Mouse (Mus musculus): Measurements from ENCODE around the gene Defb21. TPM values are rescaled to one million over a fixed set of nuclear protein-coding genes. Genes with fewer than 3 reads are reported as not detected.

Gene Defb21
- polyA plus RNA-seq (2017; shearing (Covaris generic)): not detected

GRCm38 (mm10) chr2:152572114-152572794 is at the start of gene Defb21:
TSS of gene Defb21 (plus strand) at chr2:152572744.
- ATAC-seq: no peak

- ATAC-seq: no peak
Measured at GRCm38 (mm10) chr2:152539944-152540710, 32.4 kb upstream of the Defb21 start, which contains the start of gene Defb29. TSS of gene Defb29 (minus strand) at chr2:152540098.

GRCm38 (mm10) chr2:152541979-152542378 is 30.6 kb upstream of the Defb21 start:
- ATAC-seq: no peak

GRCm38 (mm10) chr2:152542897-152543296 is 29.6 kb upstream of the Defb21 start:
- no peak for ATAC-seq

GRCm38 (mm10) chr2:152543478-152543877 is 29.1 kb upstream of the Defb21 start:
- ATAC-seq: no peak

- no peak for ATAC-seq
Measured at GRCm38 (mm10) chr2:152544691-152545090, 27.9 kb upstream of the Defb21 start.

- ATAC-seq: no peak
Measured at GRCm38 (mm10) chr2:152548124-152548523, 24.4 kb upstream of the Defb21 start.

- no peak for ATAC-seq
Measured at GRCm38 (mm10) chr2:152553774-152554423, 18.6 kb upstream of the Defb21 start.

GRCm38 (mm10) chr2:152556655-152557054 is 15.9 kb upstream of the Defb21 start:
- ATAC-seq: no peak

GRCm38 (mm10) chr2:152569038-152569437 is 3.5 kb upstream of the Defb21 start, which contains the start of gene Gm17416:
TSS of gene Gm17416 (plus strand) at chr2:152569338.
- no peak for ATAC-seq

GRCm38 (mm10) chr2:152569881-152570280 is 2.7 kb upstream of the Defb21 start:
- no peak for ATAC-seq

GRCm38 (mm10) chr2:152570313-152570712 is 2.2 kb upstream of the Defb21 start:
- ATAC-seq: no peak

- ATAC-seq: no peak
Measured at GRCm38 (mm10) chr2:152573484-152573883, 940 bp downstream of the Defb21 start.

GRCm38 (mm10) chr2:152580107-152580506 is 7.6 kb downstream of the Defb21 start, which contains the start of gene Defb19:
TSS of gene Defb19 (minus strand) at chr2:152580312.
- ATAC-seq: no peak

GRCm38 (mm10) chr2:152580612-152581011 is 8.1 kb downstream of the Defb21 start:
- no peak for ATAC-seq

GRCm38 (mm10) chr2:152586926-152587560 is 14.5 kb downstream of the Defb21 start:
- ATAC-seq: no peak

- ATAC-seq: no peak
Measured at GRCm38 (mm10) chr2:152588450-152588849, 15.9 kb downstream of the Defb21 start.

- ATAC-seq: no peak
Measured at GRCm38 (mm10) chr2:152589021-152589420, 16.5 kb downstream of the Defb21 start.

GRCm38 (mm10) chr2:152599299-152599698 is 26.8 kb downstream of the Defb21 start, which contains the start of gene Defb45:
TSS of gene Defb45 (minus strand) at chr2:152599399.
- no peak for ATAC-seq

- ATAC-seq: no peak
Measured at GRCm38 (mm10) chr2:152600076-152600475, 27.5 kb downstream of the Defb21 start.

GRCm38 (mm10) chr2:152601275-152601960 is 28.9 kb downstream of the Defb21 start:
- no peak for ATAC-seq

GRCm38 (mm10) chr2:152604057-152604456 is 31.5 kb downstream of the Defb21 start, which contains the start of gene Defb36:
TSS of gene Defb36 (plus strand) at chr2:152604327.
- ATAC-seq: no peak

All from CD4-positive, CD25-positive, alpha-beta regulatory T cell, adult 4 months (primary cell).